Mouse (Mus musculus) ES-Bruce4 (cell line): ENCODE results near the gene Zfp991. TPM values are rescaled to one million over a fixed set of nuclear protein-coding genes. Genes with fewer than 3 reads are reported as not detected.
"Not testable (repeated sequence)": the region's sequence is repeated elsewhere in the genome, so short reads cannot be mapped to it uniquely, and the experiment has no call there.

Experiments
- H3K27ac ChIP-seq: 2 replicates; pipeline ENCODE4 v1.5.1; 2012; ENCODE audit warnings: low read length, inconsistent platforms; ENCODE audit not compliant: insufficient read depth
- H3K27me3 ChIP-seq: 2 replicates; pipeline ENCODE4 v1.6.1; 2012; ENCODE audit warnings: mild to moderate bottlenecking, low read length, inconsistent platforms; ENCODE audit not compliant: control insufficient read depth, poor library complexity, insufficient read depth, severe bottlenecking
- H3K36me3 ChIP-seq: 2 replicates; pipeline ENCODE4 v1.6.1; 2012; ENCODE audit warnings: inconsistent platforms, mild to moderate bottlenecking, low read length, moderate library complexity; ENCODE audit not compliant: control insufficient read depth, poor library complexity, insufficient read depth, severe bottlenecking
- H3K4me1 ChIP-seq: one replicate; pipeline ENCODE4 v1.8.1; 2011; ENCODE audit warnings: low read length; ENCODE audit not compliant: control insufficient read depth, insufficient read depth
- H3K4me3 ChIP-seq: 2 replicates; pipeline ENCODE4 v1.5.1; 2011; ENCODE audit warnings: low read depth, mild to moderate bottlenecking, low read length
- H3K9ac ChIP-seq: 2 replicates; pipeline ENCODE4 v1.6.1; 2012; ENCODE audit warnings: low read depth, mild to moderate bottlenecking, inconsistent platforms; ENCODE audit not compliant: poor library complexity, severe bottlenecking
- H3K9me3 ChIP-seq: replicated peaks from 2 replicates; pipeline ENCODE4 v1.6.1; 2012; ENCODE audit warnings: mild to moderate bottlenecking, low read length, inconsistent platforms; ENCODE audit not compliant: control insufficient read depth, poor library complexity, insufficient read depth, severe bottlenecking
- polyA plus RNA-seq: library from polyadenylated mRNA; stranded (reverse); fragments of >200 nt; gene quantifications from 2 replicates; pipeline ENCODE4 v1.2.4, GENCODE M21; 2011; ENCODE audit warnings: low read depth; ENCODE audit not compliant: missing spikeins, insufficient read depth, insufficient read length

Gene Zfp991
- polyA plus RNA-seq, 1 experiment, result 32.7 TPM

DNA sequence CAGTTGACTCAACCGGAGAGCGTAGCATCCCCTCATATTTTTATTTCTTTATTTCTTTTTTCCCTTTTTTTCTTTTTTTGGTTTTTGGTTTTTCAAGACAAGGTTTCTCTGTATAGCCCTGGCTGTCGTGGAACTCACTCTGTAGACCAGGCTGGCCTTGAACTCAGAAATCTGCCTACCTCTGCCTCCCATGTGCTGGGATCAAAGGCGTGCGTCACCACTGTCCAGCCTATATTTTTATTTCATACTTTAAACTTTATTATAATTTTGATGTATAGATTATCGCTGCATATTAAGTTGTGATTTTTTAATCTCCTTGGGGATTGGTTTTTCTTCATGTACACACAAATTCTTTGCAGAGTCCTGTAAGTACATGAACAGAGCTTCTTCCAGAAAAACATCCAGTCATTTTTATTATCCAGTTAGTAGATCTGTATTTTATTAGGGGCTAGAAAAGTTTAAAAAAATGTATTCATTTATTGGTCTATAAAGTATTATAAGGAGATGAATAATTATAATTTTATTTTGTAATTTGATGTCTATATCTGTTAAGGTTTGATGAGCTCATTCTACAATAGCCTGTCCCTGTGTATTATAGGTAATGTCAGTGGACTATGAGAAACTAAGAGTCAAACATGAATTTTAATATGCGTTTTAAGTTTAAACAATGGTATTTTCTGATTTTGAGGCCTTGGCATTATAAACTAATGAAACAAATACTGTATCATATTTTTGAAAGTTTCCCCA, 80.5 kb downstream of the Zfp991 start:
- H3K27ac ChIP-seq, H3K36me3 ChIP-seq, H3K9ac ChIP-seq, H3K27me3 ChIP-seq, H3K4me1 ChIP-seq, H3K4me3 ChIP-seq, H3K9me3 ChIP-seq: not testable (repeated sequence)

DNA sequence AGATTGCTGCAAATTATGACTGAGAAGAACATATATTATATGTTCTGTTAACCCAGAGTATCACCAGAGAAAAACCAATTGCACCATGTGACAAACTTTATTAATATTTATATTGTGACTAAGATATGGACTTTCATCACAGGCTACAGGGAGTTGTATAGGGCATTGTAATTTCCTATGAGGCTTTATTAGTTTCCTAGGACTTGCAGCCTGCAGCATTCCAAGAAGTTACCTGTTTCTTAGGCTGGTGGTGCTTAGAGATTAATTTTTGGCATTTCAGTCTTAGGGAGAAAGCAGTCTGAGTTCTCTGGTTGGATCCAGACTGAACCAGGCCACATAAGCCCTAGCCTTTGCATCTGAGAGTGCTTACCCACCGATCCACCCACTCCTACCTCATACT, 82.4 kb downstream of the Zfp991 start:
- not testable (repeated sequence) for H3K9me3 ChIP-seq, H3K27me3 ChIP-seq

DNA sequence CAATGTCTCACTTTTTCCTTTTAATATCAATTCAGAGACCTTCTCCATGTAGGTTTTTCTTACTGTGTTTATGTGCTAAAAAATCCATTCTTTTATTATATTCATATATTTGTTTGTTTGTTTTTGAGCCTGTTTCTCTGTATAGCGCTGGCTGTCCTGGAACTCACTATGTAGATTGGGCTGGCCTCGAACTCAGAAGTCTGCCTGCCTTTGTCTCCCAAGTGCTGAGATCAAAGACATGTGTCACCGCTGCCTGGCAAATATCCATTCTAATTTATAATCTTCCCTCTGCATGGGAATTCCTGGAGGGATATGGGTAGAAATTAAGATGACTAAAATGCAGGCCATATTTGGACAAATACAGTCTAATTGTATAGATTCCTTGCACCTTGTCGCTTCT, 85.8 kb downstream of the Zfp991 start:
- not testable (repeated sequence) for H3K9ac ChIP-seq, H3K27me3 ChIP-seq, H3K4me1 ChIP-seq, H3K27ac ChIP-seq, H3K4me3 ChIP-seq, H3K36me3 ChIP-seq
- peaks cover 19% of the 10 kb centered on the region for H3K9me3 ChIP-seq

More for the DNA sequence above, 82.4 kb downstream of the Zfp991 start:
- not testable (repeated sequence) for H3K36me3 ChIP-seq, H3K4me3 ChIP-seq, H3K27ac ChIP-seq, H3K9ac ChIP-seq, H3K4me1 ChIP-seq

DNA sequence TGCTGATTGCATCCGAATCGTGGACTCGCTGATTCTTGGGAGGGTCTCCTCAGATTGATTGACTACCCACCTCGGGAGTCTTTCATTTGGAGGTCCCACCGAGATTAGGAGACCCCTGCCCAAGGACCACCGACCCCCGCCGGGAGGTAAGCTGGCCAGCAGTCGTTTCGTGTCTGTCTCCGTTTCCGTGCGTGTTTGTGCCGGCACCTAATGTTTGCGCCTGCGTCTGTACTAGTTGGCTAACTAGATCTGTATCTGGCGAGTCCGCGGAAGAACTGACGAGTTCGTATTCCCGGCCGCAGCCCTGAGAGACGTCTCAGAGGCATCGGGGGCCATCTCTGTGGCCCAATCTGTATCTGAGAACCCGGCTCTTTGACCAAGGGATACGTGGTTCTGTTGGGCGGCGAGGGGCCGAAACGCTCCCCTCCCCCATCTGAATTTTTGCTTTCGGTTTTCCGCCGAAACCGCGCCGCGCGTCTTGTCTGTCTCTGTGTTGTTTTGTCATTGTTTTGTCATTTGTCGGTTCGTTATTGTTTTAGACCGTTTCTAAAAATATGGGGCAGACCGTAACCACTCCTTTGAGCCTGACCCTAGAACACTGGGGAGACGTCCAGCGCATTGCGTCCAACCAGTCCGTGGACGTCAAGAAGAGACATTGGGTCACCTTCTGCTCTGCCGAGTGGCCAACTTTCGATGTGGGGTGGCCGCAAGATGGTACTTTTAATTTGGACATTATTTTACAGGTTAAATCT, 87.7 kb downstream of the Zfp991 start:
- H3K4me1 ChIP-seq, result not testable (repeated sequence)

DNA sequence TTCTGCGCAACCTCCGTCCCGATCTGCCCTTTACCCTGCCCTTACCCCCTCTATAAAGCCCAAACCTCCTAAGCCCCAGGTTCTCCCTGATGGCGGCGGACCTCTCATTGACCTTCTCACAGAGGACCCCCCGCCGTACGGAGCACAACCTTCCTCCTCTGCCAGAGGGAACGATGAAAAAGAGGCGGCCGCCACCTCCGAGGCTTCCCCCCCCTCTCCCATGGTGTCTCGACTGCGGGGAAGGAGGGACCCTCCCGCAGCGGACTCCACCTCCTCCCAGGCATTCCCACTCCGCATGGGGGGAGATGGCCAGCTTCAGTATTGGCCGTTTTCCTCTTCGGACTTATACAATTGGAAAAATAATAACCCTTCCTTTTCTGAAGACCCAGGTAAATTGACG, 88.4 kb downstream of the Zfp991 start:
- H3K9ac ChIP-seq, H3K27me3 ChIP-seq, H3K4me1 ChIP-seq, H3K36me3 ChIP-seq, H3K4me3 ChIP-seq, H3K27ac ChIP-seq: not testable (repeated sequence)
- peaks cover 24% of the 10 kb centered on the region for H3K9me3 ChIP-seq

More for the DNA sequence above, 87.7 kb downstream of the Zfp991 start:
- Histone ChIP-seq H3K4me3 (peak overlapping the region; percentile 19), H3K9me3 (peaks cover 21% of the 10 kb centered on the region)
- not testable (repeated sequence) for H3K9ac ChIP-seq, H3K27me3 ChIP-seq, H3K27ac ChIP-seq, H3K36me3 ChIP-seq

DNA sequence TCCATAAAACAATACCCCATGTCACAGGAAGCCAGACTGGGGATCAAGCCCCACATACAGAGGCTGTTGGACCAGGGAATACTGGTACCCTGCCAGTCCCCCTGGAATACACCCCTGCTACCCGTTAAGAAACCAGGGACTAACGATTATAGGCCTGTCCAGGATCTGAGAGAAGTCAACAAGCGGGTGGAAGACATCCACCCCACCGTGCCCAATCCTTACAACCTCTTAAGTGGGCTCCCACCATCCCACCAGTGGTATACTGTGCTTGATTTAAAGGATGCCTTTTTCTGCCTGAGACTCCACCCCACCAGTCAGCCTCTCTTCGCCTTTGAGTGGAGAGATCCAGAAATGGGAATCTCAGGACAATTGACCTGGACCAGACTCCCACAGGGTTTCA, 90.2 kb downstream of the Zfp991 start:
- H3K4me1 ChIP-seq, H3K27me3 ChIP-seq, H3K36me3 ChIP-seq, H3K27ac ChIP-seq, H3K9ac ChIP-seq, H3K4me3 ChIP-seq: not testable (repeated sequence)
- H3K9me3 ChIP-seq, result peaks cover 27% of the 10 kb centered on the region

DNA sequence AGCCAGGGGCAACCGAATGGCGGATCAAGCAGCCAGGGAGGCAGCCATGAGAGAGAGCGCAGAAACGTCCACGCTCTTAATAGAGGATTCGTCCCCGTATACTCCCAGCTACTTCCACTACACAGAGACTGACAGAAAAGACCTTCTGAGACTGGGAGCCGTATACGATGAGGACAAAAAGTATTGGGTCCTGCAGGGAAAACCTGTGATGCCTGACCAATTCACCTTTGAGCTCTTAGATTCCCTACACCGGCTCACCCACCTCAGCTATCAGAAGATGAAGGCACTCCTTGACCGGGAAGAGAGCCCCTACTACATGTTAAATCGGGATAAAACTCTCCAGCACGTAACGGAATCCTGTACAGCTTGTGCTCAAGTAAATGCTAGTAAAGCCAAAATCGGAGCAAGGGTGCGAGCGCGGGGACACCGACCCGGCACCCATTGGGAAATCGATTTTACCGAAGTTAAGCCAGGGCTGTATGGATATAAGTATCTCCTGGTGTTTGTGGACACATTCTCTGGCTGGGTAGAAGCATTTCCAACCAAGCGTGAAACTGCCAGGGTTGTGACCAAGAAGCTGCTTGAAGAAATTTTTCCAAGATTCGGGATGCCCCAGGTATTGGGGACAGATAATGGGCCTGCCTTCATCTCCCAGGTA, 92.1 kb downstream of the Zfp991 start:
- H3K27me3 ChIP-seq, H3K4me1 ChIP-seq, H3K4me3 ChIP-seq, H3K9ac ChIP-seq, H3K27ac ChIP-seq, H3K36me3 ChIP-seq: not testable (repeated sequence)
- H3K9me3 ChIP-seq, result peaks cover 27% of the 10 kb centered on the region

DNA sequence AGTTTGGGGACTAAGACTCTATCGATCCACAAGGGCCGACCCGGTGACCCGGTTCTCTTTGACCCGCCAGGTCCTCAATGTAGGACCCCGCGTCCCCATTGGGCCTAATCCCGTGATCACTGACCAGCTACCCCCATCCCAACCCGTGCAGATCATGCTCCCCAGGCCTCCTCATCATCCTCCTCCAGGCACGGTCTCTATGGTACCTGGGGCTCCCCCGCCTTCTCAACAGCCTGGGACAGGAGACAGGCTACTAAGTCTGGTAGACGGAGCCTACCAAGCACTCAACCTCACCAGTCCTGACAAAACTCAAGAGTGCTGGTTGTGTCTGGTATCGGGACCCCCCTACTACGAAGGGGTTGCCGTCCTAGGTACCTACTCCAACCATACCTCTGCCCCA, 93.8 kb downstream of the Zfp991 start:
- not testable (repeated sequence) for H3K4me3 ChIP-seq, H3K27ac ChIP-seq

DNA sequence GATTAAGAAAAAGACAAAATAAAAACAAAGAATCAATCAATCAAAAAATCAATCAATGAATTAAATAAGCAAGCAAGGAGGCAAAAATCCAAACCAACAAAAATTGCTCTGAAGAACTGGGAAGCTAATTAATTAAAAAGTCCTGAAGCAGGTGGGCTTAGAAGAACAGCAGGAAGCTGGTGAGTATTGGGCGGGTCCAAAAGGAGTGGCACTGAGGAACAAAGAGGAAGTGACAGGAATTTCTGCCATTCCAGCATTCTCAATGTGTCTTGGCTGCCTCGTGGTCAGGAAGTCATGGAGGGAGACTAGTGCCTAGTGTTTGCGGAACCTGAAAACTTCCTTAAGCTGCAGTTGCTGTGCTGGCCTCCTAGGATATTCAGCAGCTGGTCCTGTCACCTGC, 98.2 kb downstream of the Zfp991 start:
- H3K27ac ChIP-seq, H3K4me1 ChIP-seq, H3K9me3 ChIP-seq, H3K27me3 ChIP-seq, H3K9ac ChIP-seq: not testable (repeated sequence)
- Histone ChIP-seq H3K4me3 (peak overlapping the region; percentile 45), H3K36me3 (peaks cover 17% of the 10 kb centered on the region)

More for the DNA sequence above, 93.8 kb downstream of the Zfp991 start:
- H3K27me3 ChIP-seq, H3K4me1 ChIP-seq, H3K9ac ChIP-seq, H3K36me3 ChIP-seq: not testable (repeated sequence)
- peaks cover 20% of the 10 kb centered on the region for H3K9me3 ChIP-seq
